Mouse (Mus musculus): Measurements from ENCODE around the gene Gas7.

DNA sequence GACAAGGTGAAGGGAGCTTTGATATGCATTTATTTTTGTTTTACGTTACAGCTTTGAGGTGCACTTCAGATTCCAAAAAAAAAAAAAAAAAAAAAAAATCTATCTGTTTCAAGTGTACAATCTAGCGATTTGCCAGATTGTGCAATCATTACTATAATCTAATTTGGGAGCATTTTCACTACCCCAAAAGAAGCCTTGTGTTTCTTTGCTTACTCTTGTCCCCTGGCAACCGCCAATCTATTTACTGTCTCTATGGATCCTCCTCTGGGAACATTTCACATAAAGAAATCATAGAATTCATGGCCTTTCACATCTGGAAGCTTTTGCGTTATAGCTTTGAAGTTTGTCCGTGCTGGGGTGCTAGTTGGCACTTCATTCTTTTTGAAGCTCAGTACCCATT, 3.7 kb upstream of the Gas7 start:
- TF ChIP-seq CTCF (IDR thresholded peaks at IDR 0.05; ENCODE audit: low read depth) = no peak
- no peak for TF ChIP-seq EP300 (IDR thresholded peaks at IDR 0.05; ENCODE audit: low read depth)
